Mouse (Mus musculus) forebrain, postnatal 0 days (tissue): Measurements from ENCODE around the gene Rps26. TPM values are rescaled to one million over a fixed set of nuclear protein-coding genes. Genes with fewer than 3 reads are reported as not detected.

Experiments
- ATAC-seq: fragments of 200-750 bp; cut with Nextera tagmentation; 2 replicates; pipeline ENCODE4 v1.8.0; 2017; ENCODE audit warnings: mild to moderate bottlenecking, moderate library complexity
- DNase-seq: peaks from one replicate; pipeline ENCODE4 v3.0.0-alpha.2; 2015
- H3K27ac ChIP-seq: fragments of 300-500 bp; sonication (generic); 2 replicates; pipeline ENCODE4 v1.5.1; 2014; ENCODE audit warnings: low read depth, mild to moderate bottlenecking, antibody characterized with exemption, low read length, moderate library complexity, mixed read lengths
- H3K27me3 ChIP-seq: fragments of 300-500 bp; sonication (generic); 2 replicates; pipeline ENCODE4 v1.6.1; 2014; ENCODE audit warnings: mild to moderate bottlenecking, low read length, mixed read lengths; ENCODE audit not compliant: insufficient read depth
- H3K36me3 ChIP-seq: fragments of 300-500 bp; sonication (generic); 2 replicates; pipeline ENCODE4 v1.6.1; 2014; ENCODE audit warnings: mild to moderate bottlenecking, moderate library complexity; ENCODE audit not compliant: insufficient read depth
- H3K4me1 ChIP-seq: fragments of 300-500 bp; sonication (generic); 2 replicates; pipeline ENCODE4 v1.6.1; 2014; ENCODE audit warnings: antibody characterized with exemption; ENCODE audit not compliant: insufficient read depth
- H3K4me2 ChIP-seq: fragments of 300-500 bp; sonication (generic); 2 replicates; pipeline ENCODE4 v1.6.1; 2014; ENCODE audit warnings: low read depth, mild to moderate bottlenecking, moderate library complexity
- H3K4me3 ChIP-seq: fragments of 300-500 bp; sonication (generic); 2 replicates; pipeline ENCODE4 v1.5.1; 2014; ENCODE audit warnings: low read depth, low read length, mixed read lengths
- H3K9ac ChIP-seq: fragments of 300-500 bp; sonication (generic); 2 replicates; pipeline ENCODE4 v1.6.1; 2014; ENCODE audit warnings: mild to moderate bottlenecking
- H3K9me3 ChIP-seq: fragments of 300-500 bp; sonication (generic); 2 replicates; pipeline ENCODE4 v1.6.1; 2016; ENCODE audit warnings: low read length
- CTCF ChIP-seq: sonication (generic); IDR thresholded peaks from 2 replicates; pipeline ENCODE4 v1.5.1; 2016; ENCODE audit warnings: antibody characterized with exemption, control low read depth, low read depth
- WGBS: fragments of 180-500 bp; shearing (Covaris S2); extraction: QIAGEN DNeasy Blood & Tissue Kit; methylation state at CpG from one replicate; pipeline ENCODE4 v1.1.7; 2014; 5-methylcytosine and 5-hydroxymethylcytosine counted together
- polyA plus RNA-seq: library from polyadenylated mRNA; unstranded; fragments of >200 nt; fragmentation: Nextera tagmentation; extraction: Ambion mirVana; gene quantifications from 2 replicates; pipeline ENCODE4 v1.2.1, GENCODE M21; 2015
- total RNA-seq: library from RNA; depleted of rRNA; stranded (reverse); fragments of >200 nt; gene quantifications from 2 replicates; pipeline ENCODE4 v1.2.3, GENCODE M21; 2014

Gene Rps26
- total and polyA plus RNA-seq, 2 experiments from 2014 or later = 436 to 1,363 TPM

DNA sequence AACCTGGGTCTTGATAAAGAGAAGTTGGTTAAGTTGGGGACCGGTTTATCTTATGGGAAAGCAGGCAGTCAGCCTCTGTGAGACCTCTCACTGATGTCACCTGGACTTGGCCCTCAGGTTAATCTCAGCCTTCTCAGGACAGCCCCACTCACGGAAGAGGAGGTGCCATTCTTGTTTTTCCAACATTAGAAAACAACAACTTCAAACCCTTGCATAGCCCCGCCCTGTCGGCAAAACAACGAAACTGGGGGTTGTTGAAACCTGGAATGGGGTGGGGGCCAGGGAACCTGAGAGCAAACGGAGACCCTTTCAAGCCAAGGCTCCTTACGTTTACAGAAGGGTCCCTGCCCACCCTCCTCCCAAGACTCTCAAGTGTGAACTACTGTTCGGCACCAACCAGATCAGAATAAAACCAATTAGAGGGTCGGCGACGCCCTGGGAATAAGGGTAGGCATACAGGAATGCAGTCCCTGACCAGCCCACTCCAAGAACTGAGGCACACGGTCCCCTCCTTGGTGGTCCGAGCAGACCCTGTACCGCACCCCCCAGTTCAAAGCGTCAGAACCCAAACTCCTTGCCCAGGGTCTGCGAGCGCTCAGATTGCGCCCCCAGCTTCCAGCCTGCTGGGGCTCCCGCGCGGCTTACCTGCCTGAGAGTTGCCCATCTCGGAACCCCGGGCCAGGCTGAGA lies 37.6 kb downstream of the Rps26 start:
- Histone ChIP-seq H3K9ac (peak overlapping the region; percentile 51), H3K27ac (no peak overlapping the region), H3K36me3 (no peaks in the 10 kb centered on the region), H3K4me1 (no peaks in the 10 kb centered on the region), H3K4me3 (peak overlapping the region; percentile 58), H3K4me2 (peak overlapping the region; percentile 96), H3K27me3 (peaks cover 18% of the 10 kb centered on the region), H3K9me3 (no peaks in the 10 kb centered on the region)
- no peak for DNase-seq
- no peak for ATAC-seq
- no peak for TF ChIP-seq CTCF
- WGBS = 5% methylated on average over 23 of the region's 23 CpGs

DNA sequence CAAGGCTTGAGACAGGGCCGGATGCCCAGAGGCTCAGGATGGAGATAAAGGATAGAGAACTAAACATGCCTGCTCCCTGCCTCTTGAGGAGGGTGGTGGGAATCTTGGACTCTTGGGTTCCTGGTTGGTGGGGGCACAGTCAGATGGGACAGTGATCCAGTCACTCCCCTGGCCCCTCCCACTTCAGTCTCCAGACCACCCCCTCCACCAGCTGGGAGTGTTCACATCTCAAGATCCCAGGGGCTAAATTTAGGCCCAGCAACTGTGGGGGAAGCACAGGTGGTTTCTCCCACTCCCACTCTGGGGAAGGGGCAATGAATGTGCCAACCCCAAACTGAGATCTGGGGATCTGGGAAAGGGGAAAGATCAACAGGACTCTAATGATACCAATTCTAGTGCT lies 38.4 kb downstream of the Rps26 start:
- Histone ChIP-seq H3K9me3 (no peaks in the 10 kb centered on the region), H3K36me3 (no peaks in the 10 kb centered on the region), H3K4me2 (no peak overlapping the region), H3K27ac (no peak overlapping the region), H3K4me3 (no peak overlapping the region), H3K9ac (no peak overlapping the region), H3K27me3 (peaks cover 18% of the 10 kb centered on the region), H3K4me1 (no peaks in the 10 kb centered on the region)
- DNase-seq (no peak), ATAC-seq (no peak)
- 6% methylated on average over 1 of the region's 1 CpGs for WGBS
- TF ChIP-seq CTCF = no peak

GRCm38 (mm10) chr10:128587697-128588096 lies 38.9 kb downstream of the Rps26 start:
- 52% methylated on average over 8 of the region's 8 CpGs for WGBS
- ATAC-seq = no peak
- H3K4me1 ChIP-seq = no peaks in the 10 kb centered on the region

GRCm38 (mm10) chr10:128587120-128587519 lies 39.4 kb downstream of the Rps26 start:
- no peak overlapping the region for H3K9ac ChIP-seq
- H3K4me1 ChIP-seq = no peaks in the 10 kb centered on the region
- H3K36me3 ChIP-seq = no peaks in the 10 kb centered on the region
- ATAC-seq (no peak), DNase-seq (no peak)
- H3K27ac ChIP-seq = no peak overlapping the region
- peaks cover 18% of the 10 kb centered on the region for H3K27me3 ChIP-seq
- WGBS = 47% methylated on average over 4 of the region's 4 CpGs
- H3K4me2 ChIP-seq = no peak overlapping the region
- H3K4me3 ChIP-seq = no peak overlapping the region
- H3K9me3 ChIP-seq = no peaks in the 10 kb centered on the region
- no peak for TF ChIP-seq CTCF

More at GRCm38 (mm10) chr10:128587697-128588096, 38.9 kb downstream of the Rps26 start:
- no peak for DNase-seq
- Histone ChIP-seq H3K9ac (no peak overlapping the region), H3K36me3 (no peaks in the 10 kb centered on the region), H3K4me2 (no peak overlapping the region), H3K27me3 (peaks cover 18% of the 10 kb centered on the region), H3K27ac (no peak overlapping the region), H3K9me3 (no peaks in the 10 kb centered on the region), H3K4me3 (no peak overlapping the region)
- no peak for TF ChIP-seq CTCF

- Histone ChIP-seq H3K36me3 (no peaks in the 10 kb centered on the region), H3K4me2 (no peak overlapping the region), H3K27ac (no peak overlapping the region), H3K4me1 (no peaks in the 10 kb centered on the region), H3K4me3 (no peak overlapping the region), H3K27me3 (peaks cover 18% of the 10 kb centered on the region), H3K9me3 (no peaks in the 10 kb centered on the region), H3K9ac (no peak overlapping the region)
- WGBS = 5% methylated on average over 1 of the region's 1 CpGs
- no peak for ATAC-seq
- TF ChIP-seq CTCF = no peak
- no peak for DNase-seq
These were observed 40.0 kb downstream of the Rps26 start for GRCm38 (mm10) chr10:128586546-128586945.

GRCm38 (mm10) chr10:128584386-128584785 lies 42.2 kb downstream of the Rps26 start:
- H3K27me3 ChIP-seq = peaks cover 17% of the 10 kb centered on the region
- H3K27ac ChIP-seq = no peak overlapping the region
- no peak for TF ChIP-seq CTCF
- H3K36me3 ChIP-seq = no peaks in the 10 kb centered on the region
- H3K4me3 ChIP-seq = no peak overlapping the region
- no peak for ATAC-seq
- WGBS = 8% methylated on average over 4 of the region's 4 CpGs
- H3K9me3 ChIP-seq = no peaks in the 10 kb centered on the region
- DNase-seq = no peak
- H3K9ac ChIP-seq = no peak overlapping the region
- no peak overlapping the region for H3K4me2 ChIP-seq
- no peaks in the 10 kb centered on the region for H3K4me1 ChIP-seq

DNA sequence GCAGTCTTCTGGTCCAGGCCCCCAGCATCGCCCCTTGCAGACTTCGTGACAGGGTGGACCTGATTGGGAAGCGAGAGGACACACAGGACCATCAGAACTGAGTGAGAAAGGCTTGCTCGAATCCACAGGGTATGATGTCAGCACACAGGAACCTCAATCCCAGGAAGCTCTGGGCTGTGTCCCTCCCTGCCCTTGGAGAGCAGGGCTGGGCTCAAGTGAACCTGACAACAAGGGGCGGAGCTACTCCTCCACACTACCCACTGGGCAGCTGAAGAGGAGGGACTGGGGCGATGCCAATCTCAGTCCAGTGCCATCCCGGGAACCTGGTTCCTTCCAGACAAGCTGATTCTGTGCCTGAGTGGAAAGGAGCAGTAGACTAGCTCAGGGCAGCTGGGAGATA lies 42.9 kb downstream of the Rps26 start:
- ATAC-seq (no peak), DNase-seq (no peak)
- no peak overlapping the region for H3K4me2 ChIP-seq
- WGBS = 31% methylated on average over 7 of the region's 7 CpGs
- H3K9ac ChIP-seq = no peak overlapping the region
- H3K27me3 ChIP-seq = peaks cover 9% of the 10 kb centered on the region
- H3K36me3 ChIP-seq = no peaks in the 10 kb centered on the region
- no peak for TF ChIP-seq CTCF
- no peaks in the 10 kb centered on the region for H3K4me1 ChIP-seq
- no peak overlapping the region for H3K27ac ChIP-seq
- H3K9me3 ChIP-seq = no peaks in the 10 kb centered on the region
- H3K4me3 ChIP-seq = no peak overlapping the region
